Mouse (Mus musculus): ENCODE measurements at regions not wholly inside any gene's neighbourhood (a gene's known extent, or its start where the extent isn't known, plus 50 kb on each side); places are given as distances from the start of the nearest gene placed in this dataset.

DNA sequence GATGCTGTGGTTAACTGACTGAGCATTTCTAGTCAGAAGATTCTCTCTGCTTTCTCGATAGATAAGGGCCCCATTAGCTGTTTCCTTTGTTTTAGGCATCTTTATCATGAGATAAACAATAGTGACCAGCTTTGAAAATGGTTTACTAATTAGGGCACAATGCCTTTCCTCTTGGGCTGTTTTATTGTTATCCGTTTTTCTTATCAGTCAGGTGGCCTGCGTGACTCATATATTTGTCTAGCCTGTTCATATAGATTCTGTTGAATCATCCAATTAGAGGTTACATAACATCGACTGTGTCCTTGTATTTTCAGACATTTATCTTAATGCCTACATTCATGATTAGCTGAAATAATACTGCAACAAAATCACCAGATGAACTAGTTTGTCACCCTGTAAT, 531.1 kb downstream of the Gm11232 start:
- no peak for DNase-seq (ENCODE audit: low read depth)

GRCm38 (mm10) chr4:71218060-71218459, 539.7 kb downstream of the Gm11232 start:
- DNase-seq (ENCODE audit: low read depth): no peak

DNA sequence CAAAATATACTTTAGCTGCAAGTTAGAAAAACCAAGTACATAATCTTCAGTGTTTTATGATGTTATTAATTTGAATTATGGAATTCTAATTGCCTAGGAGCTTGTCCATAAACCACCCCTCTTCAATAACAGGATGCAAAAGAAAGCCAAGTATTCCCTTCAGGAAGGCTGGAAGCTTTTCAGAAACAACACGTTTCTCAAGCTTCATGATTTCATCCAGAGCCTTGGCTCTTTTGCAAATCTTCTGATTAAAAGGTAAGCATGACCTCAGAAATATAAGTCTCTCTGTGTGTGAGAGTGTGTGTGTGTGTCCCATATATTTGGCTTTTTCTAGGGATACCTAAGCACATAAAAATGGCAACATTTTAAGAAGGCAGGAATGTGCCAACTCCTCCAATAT, 570.0 kb downstream of the Gm11232 start:
- no peak for DNase-seq (ENCODE audit: low read depth)

DNA sequence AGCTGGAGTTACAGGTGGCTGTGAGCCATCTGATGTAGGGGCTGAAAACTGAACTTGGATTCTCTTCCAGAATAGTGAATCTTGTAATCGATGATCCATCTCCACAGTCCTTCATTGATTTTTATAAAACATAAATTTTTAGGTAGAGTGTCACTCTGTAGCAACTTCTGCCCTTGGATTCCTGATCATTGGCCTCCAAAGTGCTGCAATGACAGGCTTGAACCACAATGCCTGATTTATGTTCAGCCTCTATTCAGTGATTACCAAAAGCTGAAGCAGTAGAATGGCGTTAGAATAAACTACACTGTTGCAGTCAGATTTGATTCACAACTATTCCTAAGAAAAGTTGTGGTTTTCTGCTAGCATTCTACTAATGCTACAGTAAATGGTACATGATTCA, 580.1 kb downstream of the Gm11232 start:
- DNase-seq (ENCODE audit: low read depth): no peak

DNA sequence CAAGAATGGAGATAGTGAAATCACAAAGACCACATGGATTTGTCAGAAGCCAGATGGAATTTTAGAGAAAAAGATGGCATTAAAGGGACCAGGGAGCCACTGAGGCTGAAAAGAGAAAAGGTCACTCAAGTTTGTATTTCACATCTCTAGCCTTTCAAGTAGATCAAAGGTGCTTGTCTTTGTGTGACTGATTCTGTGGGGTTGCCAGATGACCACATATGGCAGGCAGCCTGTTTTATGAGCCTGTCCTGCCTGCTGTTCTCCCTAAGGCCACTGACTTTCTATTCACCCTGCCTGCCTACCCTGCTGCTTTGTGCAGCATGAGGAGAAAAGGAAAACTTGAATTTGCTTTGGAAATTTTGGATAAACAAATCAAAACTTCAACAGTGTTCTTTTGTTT, 592.0 kb downstream of the Gm11232 start:
- no peak for DNase-seq (ENCODE audit: low read depth)

DNA sequence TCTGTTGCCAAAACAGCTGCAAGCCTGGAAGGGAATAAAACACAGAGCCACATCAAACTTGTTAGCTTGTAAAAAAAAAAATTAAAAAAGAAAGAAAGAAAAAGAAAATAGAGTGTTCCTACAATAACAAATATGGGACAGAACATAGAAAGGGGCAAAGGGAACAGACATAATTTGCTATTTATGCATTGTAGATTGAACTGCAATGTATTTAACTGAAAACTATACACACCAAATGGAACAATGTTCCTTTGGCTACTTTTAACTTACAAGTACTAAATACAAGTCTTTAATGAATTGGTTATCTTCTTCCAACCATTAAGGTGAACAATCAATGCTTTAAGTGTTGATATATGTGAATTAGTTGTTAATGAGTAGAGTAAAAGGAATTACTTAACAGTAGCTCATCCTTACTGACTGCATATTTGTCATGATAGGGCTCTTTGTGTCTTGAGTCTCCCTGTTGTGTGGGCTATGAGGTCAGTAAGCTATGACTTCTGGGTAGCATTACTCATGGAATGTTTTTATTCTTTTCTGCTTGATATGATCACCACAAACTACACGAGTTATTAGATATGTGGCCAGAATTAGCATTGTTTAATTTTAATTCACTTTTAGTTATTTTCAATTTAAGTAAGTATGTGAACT, 597.0 kb upstream of the Megf9 start:
- DNase-seq (ENCODE audit: low read depth): no peak

DNA sequence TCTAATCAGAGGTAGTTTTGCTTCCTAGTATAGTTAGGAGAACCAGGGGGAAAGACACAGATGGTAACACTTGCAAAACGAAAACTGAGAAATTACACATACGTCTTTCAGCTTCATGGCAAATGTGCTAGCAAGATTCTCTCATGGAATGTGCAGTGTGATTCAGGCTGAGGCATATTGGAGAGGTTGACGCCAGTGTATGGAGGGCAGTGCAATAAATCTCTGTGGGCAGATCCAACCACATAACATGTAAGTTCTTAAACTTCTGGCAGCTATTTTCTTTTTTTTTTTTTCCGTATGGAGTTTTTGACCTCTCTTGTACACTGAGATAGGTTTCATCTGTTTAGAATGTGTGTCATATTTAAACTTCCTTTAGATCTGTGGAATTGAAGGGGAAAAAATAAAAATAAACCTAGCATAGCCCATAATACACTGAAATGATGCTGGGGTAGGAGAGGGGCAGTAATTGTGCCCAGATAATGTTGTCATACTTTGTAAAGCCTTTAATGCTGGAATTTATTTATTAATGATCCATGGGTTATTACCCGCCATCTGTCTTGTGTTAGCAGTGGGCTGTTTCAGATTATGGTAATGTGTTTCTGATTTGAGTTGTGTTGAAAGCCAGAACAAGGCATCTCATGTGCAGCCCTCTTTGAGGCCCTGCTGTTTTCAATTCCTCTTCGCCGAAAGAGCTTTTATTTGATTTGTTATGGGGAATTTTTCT, 596.3 kb upstream of the Megf9 start:
- DNase-seq (ENCODE audit: low read depth): peak; percentile 17

DNA sequence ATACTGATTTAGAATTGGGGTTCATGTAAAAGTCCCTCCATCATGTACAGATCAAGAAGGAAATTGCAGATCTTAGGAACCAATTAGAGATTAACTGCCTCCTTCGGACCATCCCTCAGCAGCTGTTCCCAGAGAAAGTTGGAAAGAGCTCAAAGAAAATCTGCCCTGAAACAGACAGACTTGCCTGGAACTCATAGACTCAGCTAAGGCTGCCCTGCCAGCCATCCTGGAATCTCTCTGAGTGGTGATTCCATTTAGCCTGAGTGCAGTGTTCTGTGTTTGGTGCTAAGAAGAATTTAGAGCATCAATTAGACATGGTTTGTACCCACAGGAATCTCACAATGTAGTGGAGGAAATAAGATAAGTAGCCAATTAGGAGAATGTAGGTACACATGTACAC, 594.5 kb upstream of the Megf9 start:
- no peak for DNase-seq (ENCODE audit: low read depth)
